In the genomic region with DNA sequence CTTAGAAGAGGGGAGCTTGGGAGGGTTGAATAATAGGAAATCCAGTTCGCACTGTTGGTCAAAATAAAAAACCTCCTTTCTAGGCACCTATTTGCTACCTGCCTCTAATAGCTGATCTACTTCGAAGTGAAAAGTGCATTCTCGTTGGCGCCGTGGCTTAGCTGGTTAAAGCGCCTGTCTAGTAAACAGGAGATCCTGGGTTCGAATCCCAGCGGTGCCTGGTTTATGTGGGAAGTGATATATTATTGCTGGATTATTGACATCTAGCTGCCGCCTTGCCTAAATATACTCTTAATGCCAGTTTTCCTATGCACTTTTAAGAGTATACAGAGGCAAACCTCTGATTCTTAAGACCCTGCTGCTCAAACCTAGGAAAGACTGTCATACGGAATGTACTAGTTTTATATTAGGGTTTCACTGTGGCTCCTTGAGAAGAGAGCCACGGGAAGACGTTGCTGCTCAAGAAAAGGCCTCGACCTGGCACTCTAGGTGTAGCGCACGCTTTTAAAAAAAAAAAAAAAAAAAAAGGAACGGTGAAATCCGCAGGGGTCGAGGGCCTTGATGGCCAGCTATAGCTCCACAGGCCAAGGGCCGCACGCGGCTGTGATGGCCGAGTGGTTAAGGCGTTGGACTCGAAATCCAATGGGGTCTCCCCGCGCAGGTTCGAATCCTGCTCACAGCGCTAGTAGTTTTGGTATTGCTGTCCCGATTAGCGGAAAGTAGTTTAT, we compare ENCODE assay signal across 7 mouse cellular contexts. TPM values are rescaled to one million over a fixed set of nuclear protein-coding genes. Genes with fewer than 3 reads are reported as not detected.
DNase-seq lines count a peak whose midpoint lies in the region; ATAC-seq and TF ChIP-seq lines count a peak whose summit lies in the region.

No protein-coding gene starts in this region.

- H3K4me3 ChIP-seq in intestine, postnatal 0 days (ENCODE audit: low read depth, low read length): peak overlapping the region; percentile 42
- H3K4me3 ChIP-seq in limb, embryonic 13.5 days: peak overlapping the region; percentile 53
- peak overlapping the region; percentile 38 for H3K4me3 ChIP-seq in midbrain, embryonic 14.5 days (replicated peaks; ENCODE audit: low read depth, low read length)

- H3K9ac ChIP-seq in intestine, postnatal 0 days (ENCODE audit: low read depth, low read length): peak overlapping the region; percentile 44
- peak overlapping the region; percentile 59 for H3K9ac ChIP-seq in limb, embryonic 13.5 days
- H3K9ac ChIP-seq in midbrain, embryonic 14.5 days (replicated peaks; ENCODE audit: low read length): 0 out of 2 replicates have a peak overlapping the region, but pooled peaks have one; percentile 27

- H3K9me3 ChIP-seq in intestine, postnatal 0 days (ENCODE audit: control insufficient read depth): no peaks in the 10 kb centered on the region
- H3K9me3 ChIP-seq in limb, embryonic 13.5 days: no peaks in the 10 kb centered on the region
- no peaks in the 10 kb centered on the region for H3K9me3 ChIP-seq in midbrain, embryonic 14.5 days (ENCODE audit: control insufficient read depth, low read length)

- H3K4me2 ChIP-seq in intestine, postnatal 0 days (replicated peaks; ENCODE audit: low read depth): peak overlapping the region; percentile 65
- peak overlapping the region; percentile 64 for H3K4me2 ChIP-seq in limb, embryonic 13.5 days (replicated peaks)
- peak overlapping the region; percentile 58 for H3K4me2 ChIP-seq in midbrain, embryonic 14.5 days (ENCODE audit: low read length)

- 2% methylated on average over 30 of the region's 30 CpGs for WGBS in intestine, postnatal 0 days
- WGBS in limb, embryonic 13.5 days: under 1% methylated on average over 30 of the region's 30 CpGs
- under 1% methylated on average over 30 of the region's 30 CpGs for WGBS in midbrain, embryonic 14.5 days

- peak; percentile 71 for ATAC-seq in granulocyte monocyte progenitor cell, adult 5-6 weeks (replicated peaks; ENCODE audit: poor library complexity, severe bottlenecking)
- peak; percentile 52 for ATAC-seq in intestine, postnatal 0 days
- peak; percentile 73; the same call in 1 of the 2 replicates for ATAC-seq in limb, embryonic 13.5 days (ENCODE audit: low FRiP score, low read depth)
- ATAC-seq in midbrain, embryonic 14.5 days (ENCODE audit: low FRiP score, low TSS enrichment): peak; percentile 60; the same call in 1 of the 2 replicates

- no peak overlapping the region; the same call in 1 of the 2 replicates for H3K27ac ChIP-seq in intestine, postnatal 0 days (ENCODE audit: low read depth, low read length)
- H3K27ac ChIP-seq in limb, embryonic 13.5 days: peak overlapping the region; percentile 55
- no peak overlapping the region for H3K27ac ChIP-seq in midbrain, embryonic 14.5 days (replicated peaks; ENCODE audit: low read depth, low read length)

- peaks cover 41% of the 10 kb centered on the region for H3K36me3 ChIP-seq in intestine, postnatal 0 days (ENCODE audit: control insufficient read depth, insufficient read depth)
- peaks cover 44% of the 10 kb centered on the region for H3K36me3 ChIP-seq in limb, embryonic 13.5 days
- peaks cover 40% of the 10 kb centered on the region for H3K36me3 ChIP-seq in midbrain, embryonic 14.5 days (ENCODE audit: control insufficient read depth, insufficient read depth, low read length)

- TF ChIP-seq CTCF in intestine, postnatal 0 days (IDR thresholded peaks at IDR 0.05; ENCODE audit: low read depth): no peak

- peak; percentile 87 for DNase-seq in adrenal gland, adult 8-10 months
- peak; percentile 97 for DNase-seq in embryo, embryonic 9.5 days (ENCODE audit: extremely low spot score)
- peak; percentile 95 for DNase-seq in midbrain, embryonic 14.5 days
- peak; percentile 81 to 92 for DNase-seq in spleen, adult 18-20 months

- no peaks in the 10 kb centered on the region for H3K27me3 ChIP-seq in intestine, postnatal 0 days (replicated peaks; ENCODE audit: control insufficient read depth, insufficient read depth, low read length)
- H3K27me3 ChIP-seq in limb, embryonic 13.5 days: peaks cover 5% of the 10 kb centered on the region; the same call in 1 of the 2 replicates
- H3K27me3 ChIP-seq in midbrain, embryonic 14.5 days (ENCODE audit: control insufficient read depth, insufficient read depth, low read length): 0 out of 2 replicates have a peak, but pooled peaks cover 4% of the 10 kb centered on the region

- H3K4me1 ChIP-seq in intestine, postnatal 0 days (replicated peaks; ENCODE audit: control insufficient read depth, insufficient read depth, low read length): no peaks in the 10 kb centered on the region
- peaks cover 22% of the 10 kb centered on the region for H3K4me1 ChIP-seq in limb, embryonic 13.5 days
- no peaks in the 10 kb centered on the region for H3K4me1 ChIP-seq in midbrain, embryonic 14.5 days (ENCODE audit: control insufficient read depth, insufficient read depth, low read length)

RNA-seq across cellular contexts. Expression of a gene that starts 9.7 kb away (rescaled TPM):
- under 1 TPM in 2 of 4 experiments, not detected in 2; 0.18 to 0.22 TPM for total RNA-seq in adrenal gland, adult 8-10 months (2022)
- not detected in 2 replicates for total RNA-seq in granulocyte monocyte progenitor cell, adult 5-6 weeks (2014; fragmentation: Nextera tagmentation)
- total RNA-seq in granulocyte monocyte progenitor cell, adult 5-6 weeks (2017): not detected in 2 replicates
- polyA plus RNA-seq in intestine, postnatal 0 days (2015; fragmentation: Nextera tagmentation; extraction: Ambion mirVana): 0.21 and 0.37 TPM in 2 replicates
- 0.74 and 1.2 TPM in 2 replicates for polyA plus RNA-seq in limb, embryonic 13.5 days (2015; fragmentation: Nextera tagmentation; extraction: Ambion mirVana)
- polyA plus RNA-seq in midbrain, embryonic 14.5 days (2014; fragmentation: Nextera tagmentation; extraction: Ambion mirVana): 0.26 and 0.78 TPM in 2 replicates

RNA-seq across cellular contexts. Expression of a gene that starts 11.9 kb away (rescaled TPM):
- total RNA-seq in adrenal gland, adult 8-10 months (2022): under 1 TPM; 0.26 to 0.95 (median 0.84) TPM
- 0.17 TPM in 1 of 2 replicates, not detected in the other for total RNA-seq in granulocyte monocyte progenitor cell, adult 5-6 weeks (2014; fragmentation: Nextera tagmentation)
- total RNA-seq in granulocyte monocyte progenitor cell, adult 5-6 weeks (2017): not detected in 2 replicates
- 0.12 and 0.37 TPM in 2 replicates for polyA plus RNA-seq in intestine, postnatal 0 days (2015; fragmentation: Nextera tagmentation; extraction: Ambion mirVana)
- 0.52 and 0.55 TPM in 2 replicates for polyA plus RNA-seq in limb, embryonic 13.5 days (2015; fragmentation: Nextera tagmentation; extraction: Ambion mirVana)
- polyA plus RNA-seq in midbrain, embryonic 14.5 days (2014; fragmentation: Nextera tagmentation; extraction: Ambion mirVana): 0.22 and 0.23 TPM in 2 replicates

RNA-seq across cellular contexts. Expression of a gene that starts 15.2 kb away (rescaled TPM):
- 1 to 10 TPM in 3 of 4 experiments, under 1 TPM in 1; 0.87 to 2.2 (median 1.7) TPM for total RNA-seq in adrenal gland, adult 8-10 months (2022)
- total RNA-seq in granulocyte monocyte progenitor cell, adult 5-6 weeks (2014; fragmentation: Nextera tagmentation): not detected in 2 replicates
- total RNA-seq in granulocyte monocyte progenitor cell, adult 5-6 weeks (2017): not detected in 2 replicates
- polyA plus RNA-seq in intestine, postnatal 0 days (2015; fragmentation: Nextera tagmentation; extraction: Ambion mirVana): 0.31 and 0.82 TPM in 2 replicates
- polyA plus RNA-seq in limb, embryonic 13.5 days (2015; fragmentation: Nextera tagmentation; extraction: Ambion mirVana): 1.6 TPM in 2 replicates
- 2.8 and 3.2 TPM in 2 replicates for polyA plus RNA-seq in midbrain, embryonic 14.5 days (2014; fragmentation: Nextera tagmentation; extraction: Ambion mirVana)

RNA-seq across cellular contexts. Expression of a gene that starts 15.5 kb away (rescaled TPM):
- 100 to 1,000 TPM in 1 of 4 experiments, 10 to 100 TPM in 3; 30.0 to 119 (median 51.6) TPM for total RNA-seq in adrenal gland, adult 8-10 months (2022)
- total RNA-seq in granulocyte monocyte progenitor cell, adult 5-6 weeks (2014; fragmentation: Nextera tagmentation): 10.3 and 11.7 TPM in 2 replicates
- total RNA-seq in granulocyte monocyte progenitor cell, adult 5-6 weeks (2017): 9.4 and 9.8 TPM in 2 replicates
- 7.2 and 11.3 TPM in 2 replicates for polyA plus RNA-seq in intestine, postnatal 0 days (2015; fragmentation: Nextera tagmentation; extraction: Ambion mirVana)
- 9.3 and 12.0 TPM in 2 replicates for polyA plus RNA-seq in limb, embryonic 13.5 days (2015; fragmentation: Nextera tagmentation; extraction: Ambion mirVana)
- 9.3 and 13.1 TPM in 2 replicates for polyA plus RNA-seq in midbrain, embryonic 14.5 days (2014; fragmentation: Nextera tagmentation; extraction: Ambion mirVana)

RNA-seq across cellular contexts. Expression of a gene that starts 22.2 kb away (rescaled TPM):
- total RNA-seq in adrenal gland, adult 8-10 months (2022): 100 to 1,000 TPM; 118 to 221 (median 178) TPM
- total RNA-seq in granulocyte monocyte progenitor cell, adult 5-6 weeks (2014; fragmentation: Nextera tagmentation): 59.2 and 63.1 TPM in 2 replicates
- total RNA-seq in granulocyte monocyte progenitor cell, adult 5-6 weeks (2017): 7.2 and 8.6 TPM in 2 replicates
- polyA plus RNA-seq in intestine, postnatal 0 days (2015; fragmentation: Nextera tagmentation; extraction: Ambion mirVana): 45.3 and 50.3 TPM in 2 replicates
- 82.8 and 88.6 TPM in 2 replicates for polyA plus RNA-seq in limb, embryonic 13.5 days (2015; fragmentation: Nextera tagmentation; extraction: Ambion mirVana)
- 258 and 260 TPM in 2 replicates for polyA plus RNA-seq in midbrain, embryonic 14.5 days (2014; fragmentation: Nextera tagmentation; extraction: Ambion mirVana)
